Mouse (Mus musculus) adrenal gland, adult 2 months (tissue): Measurements from ENCODE around the gene Vsx2. TPM values are rescaled to one million over a fixed set of nuclear protein-coding genes. Genes with fewer than 3 reads are reported as not detected.

Source experiments
- DNase-seq: peaks from one replicate; pipeline ENCODE4 v3.0.0; 2021
- polyA plus RNA-seq: library from polyadenylated mRNA; depleted of rRNA; stranded (reverse); fragments of >200 nt; gene quantifications from 2 replicates; pipeline ENCODE4 v1.2.3, GENCODE M21; 2012
- total RNA-seq, 2 experiments: library from RNA; stranded (reverse); gene quantifications; 2 replicates each; pipeline ENCODE4 v1.2.3; 2021

Gene Vsx2
- total and polyA plus RNA-seq, 3 experiments: not detected

- peak; percentile 32 for DNase-seq
These were observed 2.1 kb downstream of the Vsx2 start for GRCm38 (mm10) chr12:84571466-84572340.

- DNase-seq: no peak
These were observed 2.8 kb downstream of the Vsx2 start for GRCm38 (mm10) chr12:84572341-84572720.

GRCm38 (mm10) chr12:84573094-84573493, 3.5 kb downstream of the Vsx2 start:
- no peak for DNase-seq

GRCm38 (mm10) chr12:84577768-84578439, 8.3 kb downstream of the Vsx2 start:
- no peak for DNase-seq

- DNase-seq: peak; percentile 72
These were observed 8.8 kb downstream of the Vsx2 start for GRCm38 (mm10) chr12:84578440-84578770.

GRCm38 (mm10) chr12:84581285-84581684, 11.7 kb downstream of the Vsx2 start:
- no peak for DNase-seq

- peak; percentile 90 for DNase-seq
These were observed 20.5 kb downstream of the Vsx2 start for GRCm38 (mm10) chr12:84589825-84590761.

GRCm38 (mm10) chr12:84598324-84598723, 28.8 kb downstream of the Vsx2 start:
- no peak for DNase-seq

- no peak for DNase-seq
These were observed 34.4 kb downstream of the Vsx2 start for GRCm38 (mm10) chr12:84604001-84604400.

GRCm38 (mm10) chr12:84605860-84606259, 36.3 kb downstream of the Vsx2 start:
- DNase-seq: peak; percentile 16

GRCm38 (mm10) chr12:84611718-84612117, 42.2 kb downstream of the Vsx2 start:
- no peak for DNase-seq

- no peak for DNase-seq
These were observed 43.0 kb downstream of the Vsx2 start for GRCm38 (mm10) chr12:84612518-84612917.

GRCm38 (mm10) chr12:84614001-84614400, 44.4 kb downstream of the Vsx2 start:
- no peak for DNase-seq

- DNase-seq: peak; percentile 73
These were observed 45.0 kb downstream of the Vsx2 start for GRCm38 (mm10) chr12:84614524-84614923.

- DNase-seq: peak; percentile 97
These were observed 47.5 kb downstream of the Vsx2 start, which contains the start of gene Abcd4 for GRCm38 (mm10) chr12:84616977-84617630. Gene Abcd4 (minus strand): TSS chr12:84617413.

- peak; percentile 27 for DNase-seq
These were observed 48.1 kb downstream of the Vsx2 start for GRCm38 (mm10) chr12:84617663-84618062.

- no peak for DNase-seq
These were observed 51.4 kb downstream of the Vsx2 start for GRCm38 (mm10) chr12:84620975-84621374.

- DNase-seq: no peak
These were observed 55.0 kb downstream of the Vsx2 start for GRCm38 (mm10) chr12:84624601-84625000.

GRCm38 (mm10) chr12:84625116-84625515, 55.6 kb downstream of the Vsx2 start:
- no peak for DNase-seq

GRCm38 (mm10) chr12:84631867-84632266, 62.3 kb downstream of the Vsx2 start:
- no peak for DNase-seq

- DNase-seq: no peak
These were observed 70.7 kb downstream of the Vsx2 start for GRCm38 (mm10) chr12:84640253-84640652.

GRCm38 (mm10) chr12:84640654-84641053, 71.1 kb downstream of the Vsx2 start, which contains the start of gene Vrtn:
Gene Vrtn (plus strand): TSS chr12:84641019.
- no peak for DNase-seq
